Mouse (Mus musculus) MN1 (cell line): ENCODE results near the gene Gm3755.
A peak's percentile ranks its signal among the peaks of the same experiment; 100 is the strongest.
"Not testable (repeated sequence)": the region's sequence is repeated elsewhere in the genome, so short reads cannot be mapped to it uniquely, and the experiment has no call there.

Experiments used
- DNase-seq: peaks from one replicate; pipeline ENCODE4 v3.0.0-alpha.2; 2016; ENCODE audit warnings: low spot score

Gene Gm3755

DNA sequence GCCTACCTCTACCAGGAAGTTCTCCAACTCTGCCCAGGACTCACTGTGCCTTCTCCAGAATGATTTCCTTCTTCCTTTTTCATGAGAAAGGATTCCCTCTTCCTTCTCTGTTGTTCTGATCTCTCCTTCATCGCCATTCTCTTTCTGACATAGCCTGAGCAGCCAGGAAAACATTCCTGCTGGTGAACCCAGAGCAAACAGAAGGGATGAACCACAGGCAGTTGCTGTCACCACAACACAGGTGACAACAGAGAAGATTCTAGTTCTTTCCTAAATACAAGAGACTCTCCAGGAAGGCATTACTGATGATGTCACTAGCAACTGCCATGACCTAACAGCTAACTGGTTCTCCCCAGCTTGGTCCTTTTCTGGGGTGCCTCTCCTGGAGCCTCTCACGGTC is at the start of gene Gm3755:
Gene Gm3755 (minus strand): TSS at position 101 of the 400 bp plus-strand sequence.
- DNase-seq = not testable (repeated sequence)

DNA sequence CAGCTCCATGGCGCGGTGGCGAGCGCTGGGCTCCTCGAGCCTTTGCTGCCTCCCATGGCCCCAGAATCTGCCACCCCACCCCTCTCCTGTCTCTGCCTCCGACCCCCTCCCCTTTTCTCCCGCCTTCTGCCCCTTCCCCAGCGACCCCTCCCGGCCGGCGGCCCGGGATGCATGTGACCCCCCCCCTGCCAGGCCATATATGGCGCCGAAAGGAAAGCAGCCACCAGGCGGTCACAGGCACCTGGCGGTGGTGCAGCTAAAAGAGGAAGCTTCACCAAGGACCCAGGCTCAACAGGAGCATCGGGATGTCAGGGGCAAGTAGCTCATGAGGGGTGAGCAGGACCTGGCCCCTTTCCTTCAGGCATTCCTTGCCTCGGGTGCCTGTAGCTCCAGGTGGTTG is 38.0 kb upstream of the Gm3755 start:
- peak; percentile 5 for DNase-seq

GRCm38 (mm10) chr14:7483662-7484061 is 32.9 kb upstream of the Gm3755 start, which contains the start of gene Gm3752:
TSS of gene Gm3752 (minus strand) at chr14:7483762.
- not testable (repeated sequence) for DNase-seq

GRCm38 (mm10) chr14:7422496-7422895 is 28.2 kb downstream of the Gm3755 start:
- not testable (repeated sequence) for DNase-seq
